Mouse (Mus musculus) 3T3-L1 (cell line): ENCODE results near the gene Coq6.

Experiments
- DNase-seq: peaks from one replicate; pipeline ENCODE4 v3.0.0-alpha.2; 2015; ENCODE audit warnings: low read depth, low spot score

The Coq6 gene

GRCm38 (mm10) chr12:84396947-84397679 is 35.7 kb downstream of the Coq6 start:
- DNase-seq = no peak

DNA sequence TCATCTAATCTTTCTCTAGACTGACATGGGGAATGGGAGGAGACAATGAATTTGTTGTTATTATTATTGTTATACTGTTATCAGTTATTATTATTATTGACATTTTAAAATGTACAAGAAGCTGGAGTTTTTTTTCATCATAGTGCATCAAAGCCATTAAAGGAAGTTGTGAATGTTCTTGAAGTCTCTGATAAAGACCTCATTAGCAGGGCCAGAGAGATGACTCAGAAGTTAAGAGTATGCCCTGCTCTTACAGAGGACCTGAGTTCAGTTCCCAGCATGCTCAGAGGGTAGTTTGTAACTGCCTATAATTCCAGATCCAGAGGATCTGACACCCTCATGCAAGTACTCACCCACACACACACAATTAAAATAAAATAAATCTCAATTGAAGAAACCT is 36.2 kb downstream of the Coq6 start:
- DNase-seq = no peak

DNA sequence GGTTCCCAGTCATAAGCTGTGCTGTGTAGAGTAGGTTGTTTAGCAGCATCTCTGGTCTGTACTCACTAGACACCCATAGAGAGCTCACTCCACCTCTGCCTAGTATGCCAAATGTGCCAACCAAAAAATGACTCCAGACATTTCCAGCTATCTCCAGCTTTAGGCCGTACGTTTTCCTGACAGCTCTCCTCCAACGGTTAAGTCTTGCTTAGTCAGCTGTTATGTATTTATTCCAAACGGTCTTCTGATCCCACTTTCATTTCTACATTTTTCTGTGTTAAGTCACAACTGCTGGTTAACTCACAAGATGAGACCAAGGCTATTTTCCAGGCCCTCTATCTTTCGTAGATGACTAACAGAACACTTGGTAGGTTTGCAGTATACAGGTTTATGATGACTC is 37.2 kb downstream of the Coq6 start:
- peak; percentile 81 for DNase-seq

GRCm38 (mm10) chr12:84399135-84399534 is 37.7 kb downstream of the Coq6 start:
- no peak for DNase-seq

GRCm38 (mm10) chr12:84399663-84400062 is 38.2 kb downstream of the Coq6 start:
- no peak for DNase-seq

DNA sequence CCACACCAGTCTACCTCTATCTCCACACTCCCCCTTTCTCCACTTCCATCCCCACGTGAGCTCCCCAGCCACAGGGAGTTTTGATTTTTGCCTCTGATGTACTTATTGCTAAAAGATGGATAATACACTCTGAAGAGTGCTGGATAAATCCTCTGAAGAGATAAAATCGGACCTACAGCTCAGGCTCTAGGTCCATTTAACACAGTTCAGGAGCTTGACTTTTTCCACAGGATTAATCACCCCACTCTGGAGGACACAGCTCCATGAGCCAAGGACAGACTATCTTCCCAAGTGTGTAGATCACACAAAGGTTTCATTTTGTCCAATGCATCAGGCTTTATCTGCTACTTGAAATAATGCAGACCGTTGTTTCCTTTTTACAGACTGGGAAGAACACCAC is 38.6 kb downstream of the Coq6 start:
- no peak for DNase-seq

DNA sequence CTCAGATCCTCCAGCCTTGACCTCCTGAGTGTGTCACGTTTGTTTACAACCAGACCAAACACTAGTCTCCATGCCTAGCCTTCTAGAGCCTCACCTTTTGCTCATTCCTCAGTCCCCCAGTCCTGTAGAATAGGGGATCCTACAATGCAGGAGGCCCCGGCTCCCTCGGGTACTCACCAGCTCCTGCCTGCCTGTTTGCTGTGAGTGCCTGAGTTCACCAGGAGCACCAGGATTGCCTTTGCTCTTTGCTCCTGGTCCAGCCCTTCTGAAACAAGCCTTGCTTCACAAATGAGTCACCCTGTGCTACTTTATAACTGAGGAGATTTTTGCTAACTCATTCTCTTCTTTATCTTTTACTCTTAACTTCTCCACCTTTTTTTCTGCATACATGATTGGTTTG is 39.2 kb downstream of the Coq6 start:
- DNase-seq = peak; percentile 47

GRCm38 (mm10) chr12:84402923-84403322 is 41.5 kb downstream of the Coq6 start:
- no peak for DNase-seq

GRCm38 (mm10) chr12:84404541-84404940 is 43.1 kb downstream of the Coq6 start:
- DNase-seq = no peak

- no peak for DNase-seq
Observed at GRCm38 (mm10) chr12:84407259-84407658, 45.8 kb downstream of the Coq6 start.

- DNase-seq = peak; percentile 36
Observed at GRCm38 (mm10) chr12:84407874-84408818, 46.7 kb downstream of the Coq6 start.

DNA sequence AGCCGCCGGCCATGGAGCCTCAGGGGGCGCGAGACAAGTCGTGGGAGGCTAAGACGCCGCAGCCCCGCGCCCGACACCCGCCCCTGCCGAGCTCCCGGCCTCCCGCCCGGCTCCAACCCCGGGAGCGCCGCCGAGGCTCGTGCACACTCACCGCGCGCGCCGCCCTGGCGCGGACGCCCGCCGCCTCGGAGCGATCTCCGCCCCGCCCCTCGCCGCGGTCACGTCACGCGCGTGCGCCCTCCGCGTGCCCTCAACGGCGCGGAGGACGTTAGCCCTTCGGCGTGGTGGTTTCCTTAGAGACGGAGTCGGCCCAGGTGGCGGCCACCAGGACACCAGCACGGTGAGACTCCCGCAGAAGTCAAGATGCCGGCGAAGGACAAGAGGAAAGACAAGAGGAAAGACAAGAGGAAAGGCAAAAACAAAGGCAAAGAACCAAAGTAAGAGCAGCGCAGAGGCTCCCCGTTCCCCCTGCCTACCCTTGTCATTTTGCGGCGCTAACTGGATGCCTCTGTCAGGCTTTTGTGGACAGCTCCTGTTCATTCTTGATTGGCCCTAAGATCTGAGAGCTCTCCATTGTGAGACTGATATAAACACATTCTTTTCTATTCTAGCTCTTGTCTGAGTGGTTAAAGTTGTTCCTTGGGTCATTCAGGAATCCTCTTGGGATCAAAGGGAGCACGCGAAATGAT is 47.5 kb downstream of the Coq6 start, which contains the start of the genes Entpd5 and Bbof1:
TSS of gene Entpd5 (minus strand) at position 211 of the 689 bp plus-strand sequence.
TSS of gene Bbof1 (plus strand) at position 253 of the 689 bp plus-strand sequence.
- DNase-seq = peak; percentile 67

DNA sequence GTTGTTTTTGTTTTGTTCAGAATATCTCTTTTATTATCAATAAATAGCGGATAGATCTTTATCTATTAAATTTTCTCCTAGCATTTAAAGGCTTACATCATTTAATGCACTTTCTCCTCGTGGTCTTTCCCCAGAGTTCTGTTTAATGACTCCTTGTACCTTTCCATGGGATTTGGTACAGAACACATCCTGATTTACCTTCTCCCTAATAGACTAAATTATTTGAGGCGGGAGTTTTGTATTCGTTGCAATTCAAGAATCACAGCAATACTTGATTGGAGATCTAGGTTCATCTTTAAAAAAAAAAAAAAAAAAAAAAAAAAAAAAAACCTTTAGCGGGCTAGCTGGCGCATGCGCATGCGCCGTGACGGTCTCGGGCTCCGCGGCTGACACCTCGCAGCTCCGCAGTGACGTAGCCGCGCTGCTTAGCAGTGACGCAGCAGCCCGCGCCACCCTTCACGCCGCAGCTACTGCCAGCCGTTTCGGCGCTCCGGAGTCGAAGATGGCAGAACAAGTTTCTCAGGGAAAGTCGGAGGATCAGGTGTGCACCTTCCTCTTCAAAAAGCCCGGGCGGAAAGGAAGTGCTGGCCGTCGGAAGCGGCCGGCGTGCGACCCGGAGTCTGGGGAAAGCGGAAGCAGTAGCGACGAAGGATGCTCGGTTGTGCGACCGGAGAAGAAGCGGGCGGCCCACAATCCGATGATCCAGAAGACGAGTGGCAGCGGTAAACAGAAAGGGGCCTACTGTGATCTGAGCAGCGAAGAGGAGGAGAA is 55.6 kb downstream of the Coq6 start, which contains the start of gene Rnf113a2:
TSS of gene Rnf113a2 (plus strand) at position 363 of the 771 bp plus-strand sequence.
- DNase-seq = no peak

GRCm38 (mm10) chr12:84417605-84417922 is 56.1 kb downstream of the Coq6 start:
- DNase-seq = no peak
